Mouse (Mus musculus) layer of hippocampus, adult 9-11 months (tissue): ENCODE data around the gene Gm20820.
"Not testable (repeated sequence)": the region's sequence is repeated elsewhere in the genome, so short reads cannot be mapped to it uniquely, and the experiment has no call there.

Experiments
- DNase-seq: peaks from one replicate; pipeline ENCODE4 v3.0.0; 2022

The Gm20820 gene

GRCm38 (mm10) chrY:86061472-86061871, at the start of gene Gm20820:
TSS of gene Gm20820 (plus strand) at chrY:86061772.
- not testable (repeated sequence) for DNase-seq
